In the genomic region with DNA sequence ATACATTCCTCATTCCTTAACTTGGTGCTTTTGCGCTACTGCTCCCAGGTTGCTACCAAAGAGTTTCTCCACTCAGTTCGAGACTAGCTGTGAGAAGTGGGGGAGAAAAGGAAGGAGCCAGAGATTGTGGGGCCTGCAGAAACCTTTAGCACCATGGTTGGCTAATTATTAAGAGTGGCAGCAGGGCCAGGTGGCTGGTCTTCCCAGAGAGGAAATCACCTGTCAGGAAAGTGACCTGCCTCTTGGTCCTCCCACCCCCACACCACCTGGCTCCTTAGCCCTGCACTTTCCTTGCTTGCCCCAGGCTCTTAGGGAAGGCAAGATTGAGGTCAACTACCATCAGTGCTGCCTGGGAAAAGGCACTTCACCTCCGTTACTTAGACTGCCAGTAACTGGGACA, we compare ENCODE assay signal across 8 mouse cellular contexts. TPM values are rescaled to one million over a fixed set of nuclear protein-coding genes. Genes with fewer than 3 reads are reported as not detected.
A peak's percentile ranks its signal among the peaks of the same experiment; 100 is the strongest.
DNase-seq lines count a peak whose midpoint lies in the region; ATAC-seq and TF ChIP-seq lines count a peak whose summit lies in the region.

No protein-coding gene starts in this region.

- H3K4me2 ChIP-seq in CH12.LX (ENCODE audit: insufficient read depth, low read depth, poor library complexity, severe bottlenecking) = peak overlapping the region; percentile 62
- peak overlapping the region; percentile 58 for H3K4me2 ChIP-seq in forebrain, embryonic 12.5 days
- peak overlapping the region; percentile 76 for H3K4me2 ChIP-seq in liver, embryonic 12.5 days

- no peaks in the 10 kb centered on the region for H3K79me2 ChIP-seq in heart, adult 2 months (replicated peaks; ENCODE audit: control insufficient read depth, insufficient read depth, low read length)
- no peaks in the 10 kb centered on the region for H3K79me2 ChIP-seq in CH12.LX (replicated peaks; ENCODE audit: control insufficient read depth, extremely low read depth, insufficient read depth, poor library complexity, severe bottlenecking)

- no peaks in the 10 kb centered on the region for H3K36me3 ChIP-seq in heart, adult 2 months (ENCODE audit: control insufficient read depth, insufficient read depth, low read length)
- H3K36me3 ChIP-seq in CH12.LX (replicated peaks in 1 of 2; ENCODE audit: control insufficient read depth in 1 of 2, insufficient read depth in 1 of 2, low read length in 1 of 2) = no peaks in the 10 kb centered on the region
- no peaks in the 10 kb centered on the region for H3K36me3 ChIP-seq in forebrain, embryonic 12.5 days (replicated peaks)
- H3K36me3 ChIP-seq in liver, embryonic 12.5 days = no peaks in the 10 kb centered on the region

- no peak; the same call in 1 of the 2 replicates for ATAC-seq in forebrain, embryonic 12.5 days (ENCODE audit: low FRiP score)
- no peak for ATAC-seq in liver, embryonic 12.5 days

- H3K9ac ChIP-seq in heart, adult 2 months (ENCODE audit: low read depth, low read length) = peak overlapping the region; percentile 63; the same call in 1 of the 2 replicates
- H3K9ac ChIP-seq in CH12.LX (ENCODE audit: insufficient read depth, low read depth) = 0 out of 2 replicates have a peak overlapping the region, but pooled peaks have one; percentile 44
- H3K9ac ChIP-seq in forebrain, embryonic 12.5 days = no peak overlapping the region
- peak overlapping the region; percentile 27; the same call in 1 of the 2 replicates for H3K9ac ChIP-seq in liver, embryonic 12.5 days

- peak overlapping the region; percentile 90 for H3K27ac ChIP-seq in heart, adult 2 months
- H3K27ac ChIP-seq in CH12.LX (ENCODE audit: insufficient read depth, low read depth) = no peak overlapping the region
- no peak overlapping the region for H3K27ac ChIP-seq in forebrain, embryonic 12.5 days
- H3K27ac ChIP-seq in liver, embryonic 12.5 days = no peak overlapping the region

- no peak for TF ChIP-seq EP300 in heart, adult 2 months (IDR thresholded peaks at IDR 0.05; ENCODE audit: insufficient read depth, low read depth, low read length)
- TF ChIP-seq EP300 in CH12.LX (IDR thresholded peaks at IDR 0.05; ENCODE audit: low read length) = no peak

- dilution Hi-C loops in CH12.LX (cut with MboI; ENCODE audit: extremely low pct_ligation_motif_present, extremely low pct_unique_long_range_greater_than_20kb, low sequenced_read_pairs) = no loop called here

- peak overlapping the region; percentile 57 for H3K4me3 ChIP-seq in heart, adult 2 months
- peak overlapping the region; percentile 28 to 67 (median 59) for H3K4me3 ChIP-seq in CH12.LX (replicated peaks in 1 of 3; ENCODE audit: low read depth in 2 of 3, low read length in 2 of 3, poor library complexity in 1 of 3)
- peak overlapping the region; percentile 56 for H3K4me3 ChIP-seq in forebrain, embryonic 12.5 days (replicated peaks)
- peak overlapping the region; percentile 62 for H3K4me3 ChIP-seq in liver, embryonic 12.5 days

- peaks cover 7% of the 10 kb centered on the region for H3K4me1 ChIP-seq in heart, adult 2 months (ENCODE audit: control insufficient read depth, insufficient read depth, low read length)
- H3K4me1 ChIP-seq in CH12.LX (ENCODE audit: control insufficient read depth in 1 of 2, insufficient read depth in 2 of 2) = peaks cover 4% of the 10 kb centered on the region in 2 experiments
- peaks cover 15% of the 10 kb centered on the region for H3K4me1 ChIP-seq in forebrain, embryonic 12.5 days
- H3K4me1 ChIP-seq in liver, embryonic 12.5 days = peaks cover 11% of the 10 kb centered on the region; the same call in 1 of the 2 replicates

- no peak for TF ChIP-seq POLR2A in heart, adult 2 months (IDR thresholded peaks at IDR 0.05; ENCODE audit: insufficient read depth, low read depth, low read length)
- no peak for TF ChIP-seq POLR2A in CH12.LX (IDR thresholded peaks at IDR 0.05; ENCODE audit: low read depth, low read length)

- TF ChIP-seq RAD21 in CH12.LX (IDR thresholded peaks at IDR 0.05; ENCODE audit: low read depth, low read length) = no peak

- 36% methylated on average over 3 of the region's 3 CpGs for WGBS in heart, adult 2 months
- WGBS in forebrain, embryonic 12.5 days = 43% methylated on average over 3 of the region's 3 CpGs
- WGBS in liver, embryonic 12.5 days (ENCODE audit: insufficient replicate concordance) = 41% methylated on average over 2 of the region's 3 CpGs

- no peak for TF ChIP-seq CTCF in heart, adult 2 months (IDR thresholded peaks at IDR 0.05)
- no peak for TF ChIP-seq CTCF in CH12.LX (conservative IDR thresholded peaks at IDR 0.05 in 1 of 2, IDR thresholded peaks at IDR 0.05 in 1 of 2; ENCODE audit: low read depth in 2 of 2, low read length in 2 of 2)

- H3K9me3 ChIP-seq in CH12.LX (replicated peaks; ENCODE audit: low read length) = no peaks in the 10 kb centered on the region
- H3K9me3 ChIP-seq in forebrain, embryonic 12.5 days = no peaks in the 10 kb centered on the region
- H3K9me3 ChIP-seq in liver, embryonic 12.5 days (replicated peaks) = no peaks in the 10 kb centered on the region

- no peaks in the 10 kb centered on the region for H3K27me3 ChIP-seq in heart, adult 2 months (ENCODE audit: control insufficient read depth, insufficient read depth, low read length)
- H3K27me3 ChIP-seq in CH12.LX (replicated peaks) = no peaks in the 10 kb centered on the region
- H3K27me3 ChIP-seq in forebrain, embryonic 12.5 days = no peaks in the 10 kb centered on the region
- no peaks in the 10 kb centered on the region for H3K27me3 ChIP-seq in liver, embryonic 12.5 days (replicated peaks)

- in situ Hi-C loops in CH12.LX (cut with MboI; ENCODE audit: low pct_ligation_motif_present, low pct_unique_long_range_greater_than_20kb, low sequenced_read_pairs) = no loop called here

- intact Hi-C loops in heart, adult 2 months (cut with DNase I) = loop anchor here (5.0 to 10.0 kb wide), 3 partner anchors 210 to 510 kb away; partner anchors contain the start of genes Las1l, Spin4 and Zc4h2

- no peak for DNase-seq in heart, adult 2 months
- DNase-seq in heart, adult 8-10 months (ENCODE audit: low spot score) = no peak
- DNase-seq in CH12.LX (ENCODE audit: extremely low read depth) = no peak
- no peak for DNase-seq in Muller cell, postnatal 12 days (ENCODE audit: inconsistent ontology term)
- DNase-seq in adrenal gland, adult 2 months = no peak
- no peak for DNase-seq in adrenal gland, postnatal 4 days (ENCODE audit: low spot score in 2 of 2)

TF ChIP-seq in CH12.LX, 34 proteins besides CTCF, POLR2A, EP300 and RAD21:
- TF ChIP-seq ZMIZ1 (IDR thresholded peaks at IDR 0.05; ENCODE audit: low read depth, low read length) (no peak), KAT2A (IDR thresholded peaks at IDR 0.05; ENCODE audit: insufficient replicate concordance, low read length) (no peak), TBP (conservative IDR thresholded peaks at IDR 0.05; ENCODE audit: low read depth, low read length) (no peak), JUN (IDR thresholded peaks at IDR 0.05; ENCODE audit: insufficient read depth, low read depth, low read length) (no peak), RCOR1 (conservative IDR thresholded peaks at IDR 0.05; ENCODE audit: low read depth, low read length) (no peak), MYC (IDR thresholded peaks at IDR 0.05; ENCODE audit: low read depth, low read length) (no peak), SIN3A (IDR thresholded peaks at IDR 0.05; ENCODE audit: low read length) (no peak), UBTF (IDR thresholded peaks at IDR 0.05; ENCODE audit: low read depth, low read length) (no peak), JUND (conservative IDR thresholded peaks at IDR 0.05; ENCODE audit: low read depth, low read length) (no peak), ZC3H11A (IDR thresholded peaks at IDR 0.05; ENCODE audit: low read depth, low read length) (no peak), ZNF384 (IDR thresholded peaks at IDR 0.05; ENCODE audit: low read depth, low read length) (no peak)

RNA-seq across cellular contexts. Expression of gene Amer1, which starts 0.5 kb away (rescaled TPM):
- total RNA-seq in heart, adult 2 months (2021) = 1 to 10 TPM; 3.4 to 4.9 TPM
- polyA plus RNA-seq in heart, adult 2 months (2012; rRNA removed) = 1.7 and 3.0 TPM in 2 replicates
- 1 to 10 TPM; 4.0 to 6.3 (median 4.6) TPM for total RNA-seq in heart, adult 8-10 months (2022)
- 1.8 and 2.1 TPM in 2 replicates for total RNA-seq in CH12.LX (2012; rRNA removed)
- total RNA-seq in CH12.LX (2014; rRNA removed) = 1.2 and 1.7 TPM in 2 replicates
- 2.1 and 2.5 TPM in 2 replicates for polyA plus RNA-seq in CH12.LX (2012; ENCODE audit: insufficient read length, low read depth)
- 11.0 and 11.7 TPM in 2 replicates for polyA plus RNA-seq in forebrain, embryonic 12.5 days (2016; fragmentation: Nextera tagmentation; extraction: Ambion mirVana)
- 3.5 and 3.6 TPM in 2 replicates for polyA plus RNA-seq in liver, embryonic 12.5 days (2016; fragmentation: Nextera tagmentation; extraction: Ambion mirVana)
- 1 to 10 TPM; 5.4 to 9.1 TPM for total RNA-seq in adrenal gland, adult 2 months (2021)
- 1.4 and 1.6 TPM in 2 replicates for polyA plus RNA-seq in adrenal gland, adult 2 months (2012; rRNA removed)
- 10 to 100 TPM; 19.4 to 19.8 TPM for total RNA-seq in adrenal gland, postnatal 4 days (2021)
